Mouse (Mus musculus): ENCODE results near the gene Smarcd1.
"Not testable (repeated sequence)": the region's sequence is repeated elsewhere in the genome, so short reads cannot be mapped to it uniquely, and the experiment has no call there.

Smarcd1 gene

DNA sequence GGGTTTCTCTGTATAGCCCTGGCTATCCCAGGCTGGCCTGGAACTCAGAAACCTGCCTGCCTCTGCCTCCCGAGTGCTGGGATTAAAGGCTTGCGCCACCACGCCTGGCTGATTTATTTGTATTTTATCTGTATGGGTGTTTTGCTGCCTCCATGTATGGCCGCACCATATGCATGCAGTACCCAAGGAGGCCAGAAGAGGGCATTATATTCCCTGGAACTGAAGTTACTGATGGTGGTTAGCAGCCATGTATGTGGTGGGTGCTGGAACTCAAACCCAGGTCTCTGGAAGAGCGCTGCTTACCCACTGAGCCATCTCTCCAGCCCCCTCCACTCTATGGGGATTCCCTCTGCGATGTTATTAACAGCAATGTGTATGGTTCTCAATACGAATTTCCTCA is 19.0 kb upstream of the Smarcd1 start:
- DNase-seq (ENCODE audit: low read depth, low spot score): no peak

- DNase-seq (ENCODE audit: low read depth, low spot score): no peak
Observed at GRCm38 (mm10) chr15:99684156-99684555, 17.8 kb upstream of the Smarcd1 start.

- DNase-seq (ENCODE audit: low read depth, low spot score): peak; percentile 79
Observed at GRCm38 (mm10) chr15:99688712-99689111, 13.2 kb upstream of the Smarcd1 start.

DNA sequence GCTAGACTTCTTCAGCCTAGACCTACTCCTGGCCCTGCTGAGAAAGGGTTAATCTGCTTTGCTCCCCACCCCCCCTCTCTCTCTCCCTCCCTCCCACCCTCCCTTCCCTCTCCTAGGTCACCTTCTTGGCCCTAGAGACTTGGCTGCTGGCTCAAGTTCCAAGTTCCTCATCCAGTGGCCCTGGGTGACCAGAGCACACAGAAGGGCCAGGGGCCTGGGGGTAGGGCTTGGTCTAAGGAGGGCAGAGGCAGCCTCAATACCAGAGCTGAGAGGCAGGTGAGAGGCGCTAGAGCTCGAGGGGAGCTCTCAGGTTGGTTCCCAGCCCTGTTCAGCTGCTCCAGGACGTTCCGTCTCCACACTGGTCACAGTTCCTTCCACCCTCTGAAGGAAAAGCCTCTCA is 11.0 kb upstream of the Smarcd1 start:
- no peak for DNase-seq (ENCODE audit: low read depth, low spot score)

DNA sequence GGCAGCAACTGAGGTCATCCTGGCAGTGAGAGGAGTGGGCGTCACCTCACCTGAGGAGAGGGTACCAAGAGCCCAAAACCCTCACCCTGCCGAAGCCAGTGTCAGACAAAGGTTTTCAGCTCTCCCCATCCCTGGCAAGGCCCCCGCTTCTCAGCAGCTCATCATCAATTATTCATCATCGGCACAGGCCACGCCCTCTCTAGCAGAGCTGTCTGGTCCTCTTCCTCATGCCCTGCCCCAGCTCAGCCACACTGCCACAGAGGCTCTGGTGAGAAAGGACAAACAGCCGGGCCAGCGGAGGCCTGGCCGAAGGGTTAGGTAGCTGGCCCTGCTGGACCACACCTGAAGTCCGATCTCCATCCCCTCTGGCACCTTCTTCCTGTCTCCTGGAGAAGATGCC is 10.0 kb upstream of the Smarcd1 start:
- no peak for DNase-seq (ENCODE audit: low read depth, low spot score)

GRCm38 (mm10) chr15:99697309-99697708 is 4.6 kb upstream of the Smarcd1 start:
- no peak for DNase-seq (ENCODE audit: low read depth, low spot score)

DNA sequence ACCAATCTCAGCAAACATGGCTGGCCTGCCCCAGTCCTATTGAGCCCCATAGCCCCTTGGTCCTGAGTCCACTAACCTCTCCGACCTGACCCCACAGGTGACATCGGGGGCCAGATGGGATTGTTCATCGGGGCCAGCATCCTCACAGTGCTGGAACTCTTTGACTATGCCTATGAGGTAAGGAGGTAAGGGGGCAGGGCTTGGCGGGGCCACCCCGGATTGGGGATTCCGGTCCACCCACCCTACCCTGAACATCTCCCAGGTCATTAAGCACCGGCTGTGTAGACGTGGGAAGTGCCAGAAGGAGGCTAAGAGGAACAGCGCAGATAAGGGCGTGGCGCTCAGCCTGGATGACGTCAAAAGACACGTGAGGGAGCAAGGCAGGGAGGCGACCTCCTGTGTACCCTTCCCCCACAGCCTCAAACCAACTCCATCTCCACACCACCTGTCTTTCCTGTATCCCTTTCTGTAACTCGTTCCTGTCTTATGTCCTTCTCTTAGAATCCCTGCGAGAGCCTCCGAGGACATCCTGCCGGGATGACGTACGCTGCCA is 3.3 kb upstream of the Smarcd1 start:
- DNase-seq (ENCODE audit: low read depth, low spot score): no peak

- no peak for DNase-seq (ENCODE audit: low read depth, low spot score)
Observed at GRCm38 (mm10) chr15:99699715-99700114, 2.2 kb upstream of the Smarcd1 start.

- DNase-seq (ENCODE audit: low read depth, low spot score): no peak
Observed at GRCm38 (mm10) chr15:99700219-99701106, 1.5 kb upstream of the Smarcd1 start.

- not testable (repeated sequence) for DNase-seq (ENCODE audit: low read depth, low spot score)
Observed at GRCm38 (mm10) chr15:99701640-99701998, 310 bp upstream of the Smarcd1 start.

- no peak for DNase-seq (ENCODE audit: low read depth, low spot score)
Observed at GRCm38 (mm10) chr15:99703104-99703503, 1.2 kb downstream of the Smarcd1 start.

- DNase-seq (ENCODE audit: low read depth, low spot score): no peak
Observed at GRCm38 (mm10) chr15:99703676-99704040, 1.7 kb downstream of the Smarcd1 start.

- no peak for DNase-seq (ENCODE audit: low read depth, low spot score)
Observed at GRCm38 (mm10) chr15:99704041-99704681, 2.2 kb downstream of the Smarcd1 start.

DNA sequence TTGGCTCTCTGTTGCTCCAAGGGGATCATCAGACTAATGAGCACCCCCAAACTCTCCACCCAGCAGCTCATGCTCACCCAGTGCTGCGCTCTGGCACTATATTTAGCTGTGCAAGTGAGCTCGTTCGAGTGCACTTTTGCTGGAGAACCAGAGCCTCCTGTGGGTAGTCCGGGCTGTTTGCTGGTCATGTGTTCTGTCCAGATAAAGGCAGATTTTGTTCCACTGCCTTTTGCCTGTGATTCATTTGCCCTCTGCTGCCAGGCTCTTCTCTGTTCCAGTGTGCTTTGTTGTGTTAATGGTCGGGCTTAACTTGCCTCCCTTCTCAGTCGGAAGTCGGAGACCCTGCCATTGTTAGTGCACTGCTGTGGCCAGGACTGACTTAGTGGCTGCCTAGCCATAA is 3.0 kb downstream of the Smarcd1 start:
- no peak for DNase-seq (ENCODE audit: low read depth, low spot score)

DNA sequence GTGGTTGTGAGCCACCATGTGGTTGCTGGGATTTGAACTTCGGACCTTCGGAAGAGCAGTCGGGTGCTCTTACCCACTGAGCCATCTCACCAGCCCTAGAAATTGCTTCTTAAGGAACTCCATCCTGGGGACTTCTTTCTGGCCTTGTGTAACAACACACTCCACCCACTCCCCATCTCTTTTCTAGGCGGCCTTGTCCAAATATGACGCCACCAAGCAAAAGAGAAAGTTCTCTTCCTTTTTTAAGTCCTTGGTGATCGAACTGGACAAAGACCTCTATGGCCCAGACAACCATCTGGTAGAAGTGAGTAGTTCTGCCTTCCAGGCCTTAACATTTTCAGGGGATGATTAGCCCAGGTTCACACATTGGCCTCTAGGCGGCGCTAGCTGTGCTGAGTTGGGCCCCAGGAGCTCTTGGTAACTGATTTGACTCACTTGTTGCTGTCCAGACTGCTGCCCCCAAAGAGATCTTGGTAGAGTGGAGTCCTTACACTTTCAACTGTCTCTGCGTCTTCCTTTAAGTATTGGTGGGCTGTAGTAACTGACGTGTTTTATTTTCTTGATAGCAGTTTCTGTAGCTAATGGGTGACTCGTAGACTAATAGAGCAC is 3.6 kb downstream of the Smarcd1 start, which contains the start of gene Gm17349:
Gene Gm17349, minus strand, starts transcription at position 51 of the 609 bp plus-strand sequence.
- peak; percentile 79 for DNase-seq (ENCODE audit: low read depth, low spot score)

DNA sequence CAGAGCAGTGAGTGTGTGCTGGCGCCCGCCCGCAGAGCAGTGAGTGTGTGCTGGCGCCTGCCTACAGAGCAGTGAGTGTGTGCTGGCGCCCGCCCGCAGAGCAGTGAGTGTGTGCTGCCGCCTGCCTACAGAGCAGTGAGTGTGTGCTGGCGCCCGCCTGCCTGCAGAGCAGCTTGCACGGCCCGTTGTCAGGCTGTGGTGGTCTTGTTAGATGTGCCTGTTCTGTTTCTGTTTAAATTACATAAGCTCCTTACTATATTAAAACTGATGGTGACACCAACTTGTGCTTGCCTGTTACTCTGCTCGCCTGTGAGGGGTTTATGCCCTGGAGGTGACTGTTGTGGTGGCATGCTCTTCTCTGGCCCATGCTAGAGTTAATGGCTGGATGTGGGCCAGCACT is 6.2 kb downstream of the Smarcd1 start:
- no peak for DNase-seq (ENCODE audit: low read depth, low spot score)

GRCm38 (mm10) chr15:99710221-99711190 is 8.6 kb downstream of the Smarcd1 start:
- DNase-seq (ENCODE audit: low read depth, low spot score): no peak

DNA sequence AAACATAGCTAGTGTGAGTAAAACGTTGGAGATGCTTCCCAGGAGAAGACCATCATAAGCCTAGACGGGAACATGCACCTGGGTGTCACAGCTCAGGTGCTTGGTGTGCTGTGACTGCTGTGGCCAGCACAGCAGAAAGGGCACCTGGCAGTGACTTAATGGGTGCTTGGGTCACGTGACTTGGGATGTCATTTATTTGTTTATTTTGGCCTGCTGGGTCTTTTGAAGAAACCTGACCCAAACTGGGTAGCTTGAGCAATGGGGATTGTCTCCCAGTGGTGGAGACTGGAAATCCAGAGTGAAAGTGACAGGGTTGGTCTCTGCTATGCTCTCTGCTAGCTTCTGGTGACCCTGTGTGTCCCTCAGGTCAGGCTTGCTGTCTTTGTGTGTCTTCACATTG is 9.6 kb downstream of the Smarcd1 start:
- DNase-seq (ENCODE audit: low read depth, low spot score): no peak

DNA sequence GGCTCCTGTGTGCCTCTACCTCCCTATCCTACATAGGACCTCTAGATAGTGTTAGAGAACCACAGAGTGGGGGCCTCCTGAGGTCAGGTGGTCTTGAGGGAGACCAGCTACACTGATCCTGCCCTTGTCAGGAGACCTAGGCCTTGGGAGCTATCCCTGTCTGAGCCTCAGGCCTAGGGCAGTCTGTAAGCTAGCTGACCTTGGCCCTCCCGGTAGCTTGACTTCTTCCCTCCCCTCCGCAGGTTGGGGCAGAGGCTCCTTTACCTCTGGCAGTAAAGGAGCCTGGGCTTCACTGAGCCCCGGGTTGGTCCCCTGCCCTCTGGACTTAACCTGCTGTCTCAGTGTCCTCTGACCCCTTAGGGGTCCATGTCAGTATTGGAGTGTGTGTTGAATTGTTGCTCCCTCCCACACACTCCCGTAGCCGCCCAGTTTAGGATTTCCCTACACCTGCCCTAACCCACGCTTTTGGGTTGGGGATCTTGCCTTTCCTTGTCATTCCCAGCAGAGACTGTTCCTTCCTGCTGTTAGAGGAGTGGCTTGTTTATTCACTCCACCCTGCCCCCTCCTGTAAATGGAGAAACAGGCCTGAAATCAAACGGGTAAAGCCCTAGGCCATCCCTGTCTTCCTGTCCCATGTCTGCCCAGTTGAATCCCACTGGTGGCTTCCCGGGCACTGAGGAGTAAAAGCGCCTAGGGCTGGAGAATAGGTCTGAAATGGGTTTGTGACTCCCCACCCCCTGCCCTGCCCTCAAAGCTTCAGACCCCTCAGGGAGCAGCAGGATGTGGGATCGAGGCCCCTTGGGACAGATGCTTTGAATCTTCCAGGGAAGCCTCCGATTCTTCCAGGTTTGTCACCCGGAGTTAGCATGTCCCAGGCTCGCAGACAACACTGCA is 11.0 kb downstream of the Smarcd1 start:
- DNase-seq (ENCODE audit: low read depth, low spot score): no peak

GRCm38 (mm10) chr15:99713569-99713968 is 11.6 kb downstream of the Smarcd1 start:
- DNase-seq (ENCODE audit: low read depth, low spot score): no peak
